Mouse (Mus musculus): ENCODE measurements around the gene Phykpl. TPM values are rescaled to one million over a fixed set of nuclear protein-coding genes. Genes with fewer than 3 reads are reported as not detected.

Phykpl gene
- total and polyA plus RNA-seq, 2 experiments from 2014 or later = 5.6 to 8.4 TPM

- Histone ChIP-seq H3K9ac (no peak overlapping the region), H3K27me3 (ENCODE audit: insufficient read depth, low read length) (no peaks in the 10 kb centered on the region), H3K4me2 (ENCODE audit: low read depth) (no peak overlapping the region), H3K9me3 (ENCODE audit: low read length) (no peaks in the 10 kb centered on the region), H3K27ac (ENCODE audit: low read depth, low read length) (no peak overlapping the region), H3K4me3 (ENCODE audit: low read depth, low read length) (no peak overlapping the region), H3K4me1 (ENCODE audit: insufficient read depth) (no peaks in the 10 kb centered on the region), H3K36me3 (ENCODE audit: insufficient read depth) (no peaks in the 10 kb centered on the region)
- TF ChIP-seq CTCF (IDR thresholded peaks at IDR 0.05; ENCODE audit: low read depth) = no peak
- no peak for DNase-seq
- 0 out of 2 replicates have a peak, but pooled peaks have one; percentile 16 for ATAC-seq
- 27% methylated on average over 3 of the region's 3 CpGs for WGBS
Observed at GRCm38 (mm10) chr11:51565062-51565461, 19.5 kb upstream of the Phykpl start.

GRCm38 (mm10) chr11:51565951-51566350 is 18.6 kb upstream of the Phykpl start:
- Histone ChIP-seq H3K4me2 (ENCODE audit: low read depth) (no peak overlapping the region), H3K9me3 (ENCODE audit: low read length) (no peaks in the 10 kb centered on the region), H3K27ac (ENCODE audit: low read depth, low read length) (no peak overlapping the region), H3K4me1 (ENCODE audit: insufficient read depth) (no peaks in the 10 kb centered on the region), H3K9ac (no peak overlapping the region), H3K27me3 (ENCODE audit: insufficient read depth, low read length) (no peaks in the 10 kb centered on the region), H3K36me3 (ENCODE audit: insufficient read depth) (no peaks in the 10 kb centered on the region), H3K4me3 (ENCODE audit: low read depth, low read length) (no peak overlapping the region)
- TF ChIP-seq CTCF (IDR thresholded peaks at IDR 0.05; ENCODE audit: low read depth) = peak; percentile 27
- 91% methylated on average over 6 of the region's 6 CpGs for WGBS
- DNase-seq (no peak), ATAC-seq (no peak)

GRCm38 (mm10) chr11:51568801-51569200 is 15.8 kb upstream of the Phykpl start:
- TF ChIP-seq CTCF (IDR thresholded peaks at IDR 0.05; ENCODE audit: low read depth) = no peak
- WGBS = 94% methylated on average over 4 of the region's 4 CpGs
- ATAC-seq = no peak

GRCm38 (mm10) chr11:51576454-51576853 is 8.1 kb upstream of the Phykpl start:
- WGBS = 51% methylated on average over 4 of the region's 4 CpGs
- Histone ChIP-seq H3K27ac (ENCODE audit: low read depth, low read length) (no peak overlapping the region), H3K36me3 (ENCODE audit: insufficient read depth) (no peaks in the 10 kb centered on the region), H3K4me3 (ENCODE audit: low read depth, low read length) (no peak overlapping the region), H3K4me2 (ENCODE audit: low read depth) (no peak overlapping the region), H3K9ac (0 out of 2 replicates have a peak overlapping the region, but pooled peaks have one; percentile 3), H3K4me1 (ENCODE audit: insufficient read depth) (no peaks in the 10 kb centered on the region), H3K9me3 (ENCODE audit: low read length) (no peaks in the 10 kb centered on the region), H3K27me3 (ENCODE audit: insufficient read depth, low read length) (no peaks in the 10 kb centered on the region)
- ATAC-seq (peak; percentile 63; the same call in 1 of the 2 replicates), DNase-seq (no peak)
- TF ChIP-seq CTCF (IDR thresholded peaks at IDR 0.05; ENCODE audit: low read depth) = no peak

More at GRCm38 (mm10) chr11:51568801-51569200, 15.8 kb upstream of the Phykpl start:
- H3K9ac ChIP-seq = no peak overlapping the region
- H3K9me3 ChIP-seq (ENCODE audit: low read length) = no peaks in the 10 kb centered on the region
- H3K4me1 ChIP-seq (ENCODE audit: insufficient read depth) = no peaks in the 10 kb centered on the region
- no peak for DNase-seq
- no peak overlapping the region for H3K4me2 ChIP-seq (ENCODE audit: low read depth)
- no peak overlapping the region for H3K4me3 ChIP-seq (ENCODE audit: low read depth, low read length)
- no peaks in the 10 kb centered on the region for H3K27me3 ChIP-seq (ENCODE audit: insufficient read depth, low read length)
- no peaks in the 10 kb centered on the region for H3K36me3 ChIP-seq (ENCODE audit: insufficient read depth)
- no peak overlapping the region for H3K27ac ChIP-seq (ENCODE audit: low read depth, low read length)

- ATAC-seq (no peak), DNase-seq (no peak)
- Histone ChIP-seq H3K36me3 (ENCODE audit: insufficient read depth) (no peaks in the 10 kb centered on the region), H3K9me3 (ENCODE audit: low read length) (no peaks in the 10 kb centered on the region), H3K9ac (no peak overlapping the region), H3K27me3 (ENCODE audit: insufficient read depth, low read length) (no peaks in the 10 kb centered on the region), H3K4me3 (ENCODE audit: low read depth, low read length) (no peak overlapping the region), H3K4me1 (ENCODE audit: insufficient read depth) (no peaks in the 10 kb centered on the region), H3K4me2 (ENCODE audit: low read depth) (no peak overlapping the region), H3K27ac (ENCODE audit: low read depth, low read length) (no peak overlapping the region)
- 78% methylated on average over 7 of the region's 7 CpGs for WGBS
- no peak for TF ChIP-seq CTCF (IDR thresholded peaks at IDR 0.05; ENCODE audit: low read depth)
Observed at GRCm38 (mm10) chr11:51577587-51577986, 7.0 kb upstream of the Phykpl start.

GRCm38 (mm10) chr11:51579024-51579423 is 5.5 kb upstream of the Phykpl start:
- Histone ChIP-seq H3K9me3 (ENCODE audit: low read length) (no peaks in the 10 kb centered on the region), H3K27ac (ENCODE audit: low read depth, low read length) (no peak overlapping the region), H3K9ac (no peak overlapping the region), H3K36me3 (ENCODE audit: insufficient read depth) (no peaks in the 10 kb centered on the region), H3K4me3 (ENCODE audit: low read depth, low read length) (no peak overlapping the region), H3K4me1 (ENCODE audit: insufficient read depth) (peaks cover 7% of the 10 kb centered on the region), H3K4me2 (ENCODE audit: low read depth) (no peak overlapping the region), H3K27me3 (ENCODE audit: insufficient read depth, low read length) (no peaks in the 10 kb centered on the region)
- ATAC-seq (no peak), DNase-seq (no peak)
- 70% methylated on average over 4 of the region's 4 CpGs for WGBS
- TF ChIP-seq CTCF (IDR thresholded peaks at IDR 0.05; ENCODE audit: low read depth) = no peak

- no peak overlapping the region for H3K9ac ChIP-seq
- peak; percentile 65 for TF ChIP-seq CTCF (IDR thresholded peaks at IDR 0.05; ENCODE audit: low read depth)
- H3K36me3 ChIP-seq (ENCODE audit: insufficient read depth) = peaks cover 14% of the 10 kb centered on the region
- H3K27me3 ChIP-seq (ENCODE audit: insufficient read depth, low read length) = no peaks in the 10 kb centered on the region
- H3K4me1 ChIP-seq (ENCODE audit: insufficient read depth) = peaks cover 16% of the 10 kb centered on the region
- no peak overlapping the region for H3K4me3 ChIP-seq (ENCODE audit: low read depth, low read length)
- no peak for ATAC-seq
- WGBS = 22% methylated on average over 8 of the region's 8 CpGs
- H3K4me2 ChIP-seq (ENCODE audit: low read depth) = no peak overlapping the region
- H3K9me3 ChIP-seq (ENCODE audit: low read length) = no peaks in the 10 kb centered on the region
- H3K27ac ChIP-seq (ENCODE audit: low read depth, low read length) = no peak overlapping the region
- no peak for DNase-seq
Observed at GRCm38 (mm10) chr11:51582713-51583112, 1.8 kb upstream of the Phykpl start.
